Mouse (Mus musculus): Measurements from ENCODE around the gene Kirrel2. TPM values are rescaled to one million over a fixed set of nuclear protein-coding genes. Genes with fewer than 3 reads are reported as not detected.
A peak's percentile ranks its signal among the peaks of the same experiment; 100 is the strongest.

Kirrel2 gene
- total RNA-seq, 1 experiment from 2014 or later, result not detected

DNA sequence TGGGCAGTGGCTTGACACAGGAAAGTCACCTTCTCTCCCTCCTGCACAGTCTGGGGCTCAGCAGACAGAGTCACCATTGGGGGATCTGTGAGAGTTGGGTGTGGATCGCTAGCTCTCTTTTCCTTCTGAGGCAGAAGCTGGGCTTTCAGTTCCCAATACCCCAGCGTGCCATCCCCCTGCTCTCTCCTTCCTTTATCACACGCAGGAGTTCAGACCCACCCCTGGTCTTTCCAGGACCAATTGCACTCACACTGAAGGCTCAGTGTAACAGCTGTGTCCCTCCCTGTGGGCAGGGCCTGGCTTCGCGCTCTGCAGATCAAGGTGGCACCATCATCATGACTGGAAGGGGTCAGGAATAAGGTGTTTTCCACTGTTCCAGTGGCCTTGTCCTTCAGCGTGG, 3.2 kb downstream of the Kirrel2 start:
- no peak for ATAC-seq (ENCODE audit: extremely low read depth, insufficient number of reproducible peaks, low FRiP score, poor library complexity, severe bottlenecking)

DNA sequence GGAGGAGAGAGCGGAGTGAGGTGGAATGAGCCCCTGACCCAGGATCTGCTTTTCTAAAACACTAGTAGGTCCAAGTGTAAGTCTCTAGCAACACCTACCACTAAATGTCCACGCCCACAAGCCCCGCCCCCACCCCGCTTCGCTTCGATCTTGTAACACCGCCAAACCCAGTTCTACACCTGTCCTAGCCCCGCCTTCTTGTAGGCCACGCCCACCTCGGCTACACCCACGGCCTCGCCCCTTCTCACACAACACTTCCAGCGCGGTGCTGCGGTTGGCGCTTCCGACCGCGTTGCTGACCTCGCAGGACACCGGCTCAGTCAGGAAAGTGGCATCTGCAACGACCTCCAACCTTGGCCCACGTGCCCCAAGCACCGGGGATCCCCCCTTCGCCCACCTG, 3.7 kb downstream of the Kirrel2 start:
- ATAC-seq (ENCODE audit: extremely low read depth, insufficient number of reproducible peaks, low FRiP score, poor library complexity, severe bottlenecking), result no peak

- no peak for ATAC-seq (ENCODE audit: extremely low read depth, insufficient number of reproducible peaks, low FRiP score, poor library complexity, severe bottlenecking)
Measured at GRCm38 (mm10) chr7:30453327-30453726, 4.2 kb downstream of the Kirrel2 start.

DNA sequence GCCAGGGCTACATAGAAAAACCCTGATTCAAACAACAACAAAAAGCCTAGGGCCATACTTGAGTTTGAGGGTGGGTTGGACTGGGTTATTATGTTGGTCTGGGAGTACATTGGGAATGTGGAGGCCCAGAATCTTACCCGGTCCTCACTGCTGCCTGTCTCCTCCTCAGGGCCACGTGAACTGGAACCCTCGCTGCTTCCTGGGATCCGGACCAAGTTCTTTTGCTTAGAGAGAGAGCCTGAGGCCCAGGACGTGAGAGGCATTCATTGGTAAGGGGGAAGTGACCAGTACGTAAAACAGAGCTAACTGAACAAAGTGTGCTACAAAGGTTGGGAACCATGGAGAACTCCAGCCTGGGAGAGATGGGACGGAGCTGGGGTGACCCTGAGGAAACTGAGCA, 7.2 kb downstream of the Kirrel2 start:
- no peak for ATAC-seq (ENCODE audit: extremely low read depth, insufficient number of reproducible peaks, low FRiP score, poor library complexity, severe bottlenecking)

- ATAC-seq (ENCODE audit: extremely low read depth, insufficient number of reproducible peaks, low FRiP score, poor library complexity, severe bottlenecking), result no peak
Measured at GRCm38 (mm10) chr7:30444971-30445751, 12.3 kb downstream of the Kirrel2 start, which contains the start of gene Aplp1. Gene Aplp1 (minus strand): TSS chr7:30445535.

DNA sequence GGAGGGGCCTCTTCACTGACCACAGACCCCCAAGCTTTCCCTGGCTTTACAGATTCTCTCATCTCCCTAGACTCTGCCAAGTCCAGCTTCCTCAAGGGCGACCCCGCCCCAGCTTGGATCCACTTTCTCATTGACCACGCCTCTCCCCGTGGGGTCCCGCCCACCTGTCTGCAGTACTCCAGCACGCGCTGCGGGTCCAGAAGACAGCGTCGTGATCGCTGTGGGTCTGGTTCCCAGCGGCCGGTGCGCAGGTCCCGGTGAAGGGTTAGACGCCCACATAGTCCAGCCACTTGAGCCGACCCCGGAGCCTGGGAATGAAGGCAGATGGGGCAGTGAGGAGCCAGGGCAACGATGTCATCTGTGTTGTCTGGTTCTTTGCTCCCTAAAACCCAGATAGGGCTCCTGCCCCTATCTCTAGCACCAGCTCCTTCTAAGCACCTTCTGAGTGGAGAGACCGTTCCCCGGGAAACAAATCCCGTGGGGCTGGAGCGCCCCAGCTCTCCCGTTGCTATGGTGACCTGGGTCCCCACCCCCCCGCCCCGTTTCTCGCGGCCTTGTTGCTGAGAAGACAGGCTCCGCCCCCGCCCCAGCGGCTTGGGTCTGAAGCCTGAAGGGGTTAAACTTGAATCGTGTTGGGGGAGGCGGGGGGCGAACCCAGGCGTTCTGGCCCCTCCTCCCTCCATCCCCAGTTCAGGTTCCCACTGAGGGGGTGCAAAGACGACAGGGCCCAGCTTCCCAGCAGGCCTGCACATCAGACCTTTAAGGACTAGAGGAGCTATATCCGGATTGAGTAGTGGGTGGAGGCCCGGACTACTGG, 13.1 kb downstream of the Kirrel2 start:
- no peak for ATAC-seq (ENCODE audit: extremely low read depth, insufficient number of reproducible peaks, low FRiP score, poor library complexity, severe bottlenecking)

- ATAC-seq (ENCODE audit: extremely low read depth, insufficient number of reproducible peaks, low FRiP score, poor library complexity, severe bottlenecking), result no peak
Measured at GRCm38 (mm10) chr7:30443696-30444095, 13.8 kb downstream of the Kirrel2 start.

- peak; percentile 43; the same call in 1 of the 2 replicates for ATAC-seq (ENCODE audit: extremely low read depth, insufficient number of reproducible peaks, low FRiP score, poor library complexity, severe bottlenecking)
Measured at GRCm38 (mm10) chr7:30440697-30441096, 16.8 kb downstream of the Kirrel2 start.

DNA sequence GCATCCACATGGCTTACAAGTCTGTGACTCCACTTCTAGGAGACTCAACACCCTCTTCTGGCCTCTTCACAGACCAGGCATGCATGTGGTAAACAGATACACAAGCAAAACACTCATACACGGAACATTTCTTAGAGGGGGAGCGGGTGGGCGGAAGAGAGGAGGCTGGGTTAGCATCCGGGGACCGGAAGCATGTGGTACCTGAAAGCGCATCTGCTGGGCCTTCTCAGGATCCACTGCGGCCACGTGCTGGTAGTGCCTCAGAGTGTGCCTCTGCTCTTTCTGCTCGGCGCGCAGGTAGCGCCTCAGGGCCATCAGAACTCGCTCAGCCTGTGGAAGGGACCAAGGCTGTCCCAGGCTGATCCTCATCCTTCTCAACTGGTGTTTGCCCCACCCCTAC, 17.8 kb downstream of the Kirrel2 start:
- no peak for ATAC-seq (ENCODE audit: extremely low read depth, insufficient number of reproducible peaks, low FRiP score, poor library complexity, severe bottlenecking)

GRCm38 (mm10) chr7:30436879-30437278, 20.6 kb downstream of the Kirrel2 start:
- ATAC-seq (ENCODE audit: extremely low read depth, insufficient number of reproducible peaks, low FRiP score, poor library complexity, severe bottlenecking), result no peak

DNA sequence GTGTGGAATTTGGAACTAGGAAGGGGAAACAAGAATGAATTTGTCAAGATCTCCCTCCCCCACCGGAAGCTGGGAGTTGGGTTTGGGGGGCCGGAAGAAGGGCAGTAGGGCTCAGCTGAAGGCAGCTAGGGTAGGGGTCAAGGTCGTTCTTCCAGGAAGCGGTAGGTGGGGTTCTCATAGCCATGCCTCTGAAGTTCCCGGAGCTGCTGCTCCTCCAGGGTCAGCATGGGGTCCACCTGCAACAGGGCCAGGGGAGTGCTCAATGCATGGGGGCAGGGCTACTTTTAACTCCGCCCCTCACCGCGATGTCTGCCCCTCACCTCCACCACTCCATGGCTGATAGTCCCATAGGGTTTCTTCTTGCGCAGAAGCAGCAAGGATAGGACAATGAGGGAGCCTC, 22.3 kb downstream of the Kirrel2 start:
- ATAC-seq (ENCODE audit: extremely low read depth, insufficient number of reproducible peaks, low FRiP score, poor library complexity, severe bottlenecking), result no peak

GRCm38 (mm10) chr7:30434701-30435100, 22.8 kb downstream of the Kirrel2 start:
- no peak for ATAC-seq (ENCODE audit: extremely low read depth, insufficient number of reproducible peaks, low FRiP score, poor library complexity, severe bottlenecking)

GRCm38 (mm10) chr7:30434238-30434637, 23.3 kb downstream of the Kirrel2 start:
- ATAC-seq (ENCODE audit: extremely low read depth, insufficient number of reproducible peaks, low FRiP score, poor library complexity, severe bottlenecking), result no peak

DNA sequence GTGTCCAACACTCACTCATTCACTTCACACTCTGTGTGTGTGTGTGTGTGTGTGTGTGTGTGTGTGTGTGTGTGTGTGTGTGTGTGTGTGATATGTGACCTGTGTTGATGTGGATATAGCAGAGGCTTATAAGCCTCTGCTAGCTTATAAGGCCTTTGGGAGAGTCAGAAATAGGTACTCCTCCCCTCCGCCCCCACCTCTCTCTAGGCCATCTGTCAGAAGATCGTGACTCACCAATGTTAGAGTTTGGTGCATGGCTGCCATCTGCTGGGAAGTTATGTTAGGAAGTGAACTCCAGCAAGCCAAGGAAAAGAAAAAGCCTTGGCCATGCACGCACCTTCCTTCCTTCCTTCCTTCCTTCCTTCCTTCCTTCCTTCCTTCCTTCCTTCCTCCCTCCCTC, 25.7 kb downstream of the Kirrel2 start:
- peak; percentile 86 for ATAC-seq (ENCODE audit: extremely low read depth, insufficient number of reproducible peaks, low FRiP score, poor library complexity, severe bottlenecking)

- ATAC-seq (ENCODE audit: extremely low read depth, insufficient number of reproducible peaks, low FRiP score, poor library complexity, severe bottlenecking), result no peak
Measured at GRCm38 (mm10) chr7:30430191-30430590, 27.3 kb downstream of the Kirrel2 start.

- ATAC-seq (ENCODE audit: extremely low read depth, insufficient number of reproducible peaks, low FRiP score, poor library complexity, severe bottlenecking), result no peak
Measured at GRCm38 (mm10) chr7:30429327-30429726, 28.2 kb downstream of the Kirrel2 start.

- ATAC-seq (ENCODE audit: extremely low read depth, insufficient number of reproducible peaks, low FRiP score, poor library complexity, severe bottlenecking), result no peak
Measured at GRCm38 (mm10) chr7:30423071-30423641, 34.3 kb downstream of the Kirrel2 start.

GRCm38 (mm10) chr7:30422560-30422959, 34.9 kb downstream of the Kirrel2 start:
- ATAC-seq (ENCODE audit: extremely low read depth, insufficient number of reproducible peaks, low FRiP score, poor library complexity, severe bottlenecking), result no peak

DNA sequence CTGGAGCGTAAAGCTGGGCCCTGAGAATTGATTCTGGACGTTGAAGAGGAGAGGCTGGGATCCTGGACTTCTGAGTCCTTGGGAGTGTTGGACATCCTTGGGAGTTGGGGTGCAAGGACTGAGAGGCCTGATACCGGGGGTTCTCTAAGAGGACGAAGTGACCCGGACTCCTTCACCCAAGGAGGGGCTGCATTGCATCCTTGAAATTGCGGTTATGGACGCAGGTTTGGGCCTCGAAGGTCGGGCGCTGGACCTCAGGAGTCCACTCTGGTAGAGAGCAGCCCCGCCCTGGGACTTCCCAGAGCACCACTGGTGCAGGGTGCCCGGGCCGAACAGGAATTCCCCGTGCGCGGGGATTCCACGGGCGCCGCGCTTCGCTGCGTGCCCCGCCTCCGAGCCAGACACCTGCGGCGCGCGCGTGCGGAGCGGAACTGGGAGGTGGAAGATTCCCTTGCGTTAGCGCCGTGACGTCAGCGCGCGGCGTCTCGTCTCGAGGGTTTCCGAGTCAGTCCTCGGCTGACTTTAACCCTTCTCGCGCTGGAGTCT, 35.5 kb downstream of the Kirrel2 start:
- ATAC-seq (ENCODE audit: extremely low read depth, insufficient number of reproducible peaks, low FRiP score, poor library complexity, severe bottlenecking), result peak; percentile 64

All from neutrophil, adult 5-6 weeks (primary cell).